Mouse (Mus musculus) MEL (cell line): ENCODE results near the gene Smtn. TPM values are rescaled to one million over a fixed set of nuclear protein-coding genes. Genes with fewer than 3 reads are reported as not detected.

Experiments
- DNase-seq: peaks from one replicate; pipeline ENCODE4 v3.0.0; 2011; ENCODE audit warnings: low read depth, low spot score
- H3K27ac ChIP-seq: 2 replicates; pipeline ENCODE4 v1.5.1; 2012; ENCODE audit warnings: low read depth, mild to moderate bottlenecking, control low read depth, low read length, moderate library complexity; ENCODE audit not compliant: control insufficient read depth
- H3K27me3 ChIP-seq, 2 experiments: fragments of 150-350 bp in 1 of 2; sonication (generic) in 1 of 2; 2 replicates each; pipeline ENCODE4 v1.6.1; 2012; ENCODE audit warnings: low read length in 2 of 2, mild to moderate bottlenecking in 2 of 2, improper control_type of control experiment in 1 of 2, moderate library complexity in 1 of 2; ENCODE audit not compliant: insufficient read depth in 2 of 2, control insufficient read depth in 1 of 2
- H3K36me3 ChIP-seq, 2 experiments: 2 replicates each; pipeline ENCODE4 v1.6.1; 2012 to 2014; ENCODE audit warnings: low read length in 2 of 2, improper control_type of control experiment in 1 of 2, inconsistent platforms in 1 of 2, mild to moderate bottlenecking in 1 of 2; ENCODE audit not compliant: insufficient read depth in 2 of 2, control insufficient read depth in 1 of 2
- H3K4me1 ChIP-seq, 2 experiments: fragments of 150-350 bp in 1 of 2; sonication (generic) in 1 of 2; 2 replicates each; pipeline ENCODE4 v1.6.1; 2012; ENCODE audit warnings: low read length in 2 of 2, improper control_type of control experiment in 1 of 2, mild to moderate bottlenecking in 1 of 2; ENCODE audit not compliant: insufficient read depth in 2 of 2, control insufficient read depth in 1 of 2
- H3K4me3 ChIP-seq, 2 experiments: fragments of 150-350 bp in 1 of 2; sonication (generic) in 1 of 2; 2 replicates each; pipeline ENCODE4 v1.5.1; 2012; ENCODE audit warnings: low read depth in 2 of 2, low read length in 2 of 2, mild to moderate bottlenecking in 2 of 2, moderate library complexity in 2 of 2, control low read depth in 1 of 2, improper control_type of control experiment in 1 of 2; ENCODE audit not compliant: control insufficient read depth in 1 of 2, insufficient read depth in 1 of 2
- H3K79me2 ChIP-seq: 2 replicates; pipeline ENCODE4 v1.6.1; 2012; ENCODE audit warnings: mild to moderate bottlenecking, low read length, moderate library complexity; ENCODE audit not compliant: control insufficient read depth, poor library complexity, insufficient read depth
- H3K9ac ChIP-seq: 2 replicates; pipeline ENCODE4 v1.6.1; 2012; ENCODE audit warnings: low read depth, mild to moderate bottlenecking, control low read depth, low read length, moderate library complexity; ENCODE audit not compliant: control insufficient read depth, poor library complexity, severe bottlenecking
- H3K9me3 ChIP-seq: fragments of 150-350 bp; sonication (generic); replicated peaks from 2 replicates; pipeline ENCODE4 v1.6.1; 2012; ENCODE audit warnings: mild to moderate bottlenecking, low read length, improper control_type of control experiment, moderate library complexity; ENCODE audit not compliant: insufficient read depth
- BHLHE40 ChIP-seq: IDR thresholded peaks from 2 replicates; pipeline ENCODE4 v1.6.1; 2012; ENCODE audit warnings: low read depth, mild to moderate bottlenecking, inconsistent platforms, low read length, improper control_type of control experiment, borderline replicate concordance
- CHD2 ChIP-seq: IDR thresholded peaks from 2 replicates; pipeline ENCODE4 v1.6.1; 2011; ENCODE audit warnings: low read length, improper control_type of control experiment
- CTCF ChIP-seq, 3 experiments: IDR thresholded peaks in 2 of 3; conservative IDR thresholded peaks in 1 of 3; 2 replicates each; pipeline ENCODE4 v1.5.1; 2011 to 2012; ENCODE audit warnings: low read length in 3 of 3, low read depth in 2 of 3, mild to moderate bottlenecking in 2 of 3, improper control_type of control experiment in 1 of 3, inconsistent platforms in 1 of 3, mixed read lengths in 1 of 3, moderate library complexity in 1 of 3; ENCODE audit not compliant: control insufficient read depth in 1 of 3, insufficient read depth in 1 of 3, poor library complexity in 1 of 3, severe bottlenecking in 1 of 3
- E2F4 ChIP-seq: IDR thresholded peaks from 2 replicates; pipeline ENCODE4 v1.6.1; 2011; ENCODE audit warnings: low read depth, low read length, improper control_type of control experiment, borderline replicate concordance
- ELF1 ChIP-seq: IDR thresholded peaks from 2 replicates; pipeline ENCODE4 v1.6.1; 2014; ENCODE audit warnings: low read depth, mild to moderate bottlenecking, inconsistent platforms, low read length, improper control_type of control experiment, moderate library complexity
- EP300 ChIP-seq, 2 experiments: IDR thresholded peaks; 2 replicates each; pipeline ENCODE4 v1.6.1; 2011; ENCODE audit warnings: improper control_type of control experiment in 2 of 2, low read length in 2 of 2, low read depth in 1 of 2, mild to moderate bottlenecking in 1 of 2
- ETS1 ChIP-seq: IDR thresholded peaks from 2 replicates; pipeline ENCODE4 v1.6.1; 2012; ENCODE audit warnings: low read depth, mild to moderate bottlenecking, inconsistent platforms, low read length, improper control_type of control experiment, moderate library complexity
- GABPA ChIP-seq: IDR thresholded peaks from 2 replicates; pipeline ENCODE4 v1.6.1; 2012; ENCODE audit warnings: low read depth, mild to moderate bottlenecking, inconsistent platforms, low read length, improper control_type of control experiment, moderate library complexity
- HCFC1 ChIP-seq: IDR thresholded peaks from 2 replicates; pipeline ENCODE4 v1.6.1; 2012; ENCODE audit warnings: low read depth, mild to moderate bottlenecking, inconsistent platforms, low read length, improper control_type of control experiment, moderate library complexity
- JUND ChIP-seq: IDR thresholded peaks from 2 replicates; pipeline ENCODE4 v1.6.1; 2011; ENCODE audit warnings: low read depth, mild to moderate bottlenecking, improper control_type of control experiment, low read length
- MAFK ChIP-seq: IDR thresholded peaks from 2 replicates; pipeline ENCODE4 v1.6.1; 2011; ENCODE audit warnings: low read depth, mild to moderate bottlenecking, low read length, improper control_type of control experiment, borderline replicate concordance
- MAX ChIP-seq: IDR thresholded peaks from 2 replicates; pipeline ENCODE4 v1.6.1; 2011; ENCODE audit warnings: low read length, improper control_type of control experiment
- MAZ ChIP-seq: IDR thresholded peaks from 2 replicates; pipeline ENCODE4 v1.6.1; 2012; ENCODE audit warnings: low read depth, mild to moderate bottlenecking, inconsistent platforms, low read length, improper control_type of control experiment
- MEF2A ChIP-seq: IDR thresholded peaks from 2 replicates; pipeline ENCODE4 v1.6.1; 2014; ENCODE audit warnings: low read depth, mild to moderate bottlenecking, inconsistent platforms, low read length, improper control_type of control experiment; ENCODE audit not compliant: poor library complexity, insufficient replicate concordance, severe bottlenecking; ENCODE audit errors: extremely low read depth
- MXI1 ChIP-seq: IDR thresholded peaks from 2 replicates; pipeline ENCODE4 v1.6.1; 2011; ENCODE audit warnings: mild to moderate bottlenecking, low read depth, low read length, improper control_type of control experiment
- MYC ChIP-seq: IDR thresholded peaks from 2 replicates; pipeline ENCODE4 v1.6.1; 2011; ENCODE audit warnings: low read depth, mild to moderate bottlenecking, low read length, improper control_type of control experiment, moderate library complexity
- NELFE ChIP-seq: IDR thresholded peaks from 2 replicates; pipeline ENCODE4 v1.6.1; 2011; ENCODE audit warnings: low read depth, low read length, improper control_type of control experiment
- NRF1 ChIP-seq: IDR thresholded peaks from 2 replicates; pipeline ENCODE4 v1.6.1; 2014; ENCODE audit warnings: low read depth, mild to moderate bottlenecking, inconsistent platforms, low read length, improper control_type of control experiment, moderate library complexity; ENCODE audit not compliant: poor library complexity, insufficient read depth, severe bottlenecking
- POLR2A ChIP-seq, 2 experiments: IDR thresholded peaks; 2 replicates each; pipeline ENCODE4 v1.6.1; 2011 to 2012; ENCODE audit warnings: low read length in 2 of 2, mild to moderate bottlenecking in 2 of 2, control low read depth in 1 of 2, improper control_type of control experiment in 1 of 2, low read depth in 1 of 2, moderate library complexity in 1 of 2; ENCODE audit not compliant: control insufficient read depth in 1 of 2, insufficient read depth in 1 of 2, poor library complexity in 1 of 2
- POLR2AphosphoS2 ChIP-seq: IDR thresholded peaks from 2 replicates; pipeline ENCODE4 v1.6.1; 2011; ENCODE audit warnings: low read length, improper control_type of control experiment
- POLR2AphosphoS5 ChIP-seq: IDR thresholded peaks from 2 replicates; pipeline ENCODE4 v1.6.1; 2012; ENCODE audit warnings: low read depth, borderline replicate concordance, mild to moderate bottlenecking, inconsistent platforms, low read length, moderate library complexity, mixed read lengths
- RAD21 ChIP-seq: IDR thresholded peaks from 2 replicates; pipeline ENCODE4 v1.6.1; 2011; ENCODE audit warnings: mild to moderate bottlenecking, low read depth, low read length, improper control_type of control experiment
- SMC3 ChIP-seq: IDR thresholded peaks from 2 replicates; pipeline ENCODE4 v1.6.1; 2011; ENCODE audit warnings: low read depth, low read length, improper control_type of control experiment
- TAL1 ChIP-seq: IDR thresholded peaks from 2 replicates; pipeline ENCODE4 v1.6.1; 2012; ENCODE audit warnings: mild to moderate bottlenecking, inconsistent platforms, low read length, moderate library complexity, mixed read lengths
- TBP ChIP-seq: IDR thresholded peaks from 2 replicates; pipeline ENCODE4 v1.8.0; 2011; ENCODE audit warnings: low read depth, low read length, improper control_type of control experiment
- TCF12 ChIP-seq: IDR thresholded peaks from 2 replicates; pipeline ENCODE4 v1.6.1; 2014; ENCODE audit warnings: low read depth, mild to moderate bottlenecking, inconsistent platforms, low read length, improper control_type of control experiment, moderate library complexity
- USF1 ChIP-seq: IDR thresholded peaks from 2 replicates; pipeline ENCODE4 v1.6.1; 2014; ENCODE audit warnings: low read depth, mild to moderate bottlenecking, inconsistent platforms, low read length, improper control_type of control experiment, moderate library complexity
- USF2 ChIP-seq, 2 experiments: IDR thresholded peaks; 2 replicates each; pipeline ENCODE4 v1.6.1; 2011 to 2012; ENCODE audit warnings: improper control_type of control experiment in 2 of 2, low read length in 2 of 2, borderline replicate concordance in 1 of 2, inconsistent platforms in 1 of 2, low read depth in 1 of 2, mild to moderate bottlenecking in 1 of 2; ENCODE audit not compliant: insufficient read depth in 1 of 2
- ZMIZ1 ChIP-seq: IDR thresholded peaks from 2 replicates; pipeline ENCODE4 v1.6.1; 2012; ENCODE audit warnings: low read depth, mild to moderate bottlenecking, inconsistent platforms, low read length, improper control_type of control experiment, moderate library complexity
- ZNF384 ChIP-seq: IDR thresholded peaks from 2 replicates; pipeline ENCODE4 v1.6.1; 2012; ENCODE audit warnings: low read depth, mild to moderate bottlenecking, inconsistent platforms, low read length, improper control_type of control experiment
- polyA plus RNA-seq, 2 experiments: library from polyadenylated mRNA; stranded (reverse) in 1 of 2; unstranded in 1 of 2; fragments of >175 nt in 1 of 2; fragments of >200 nt in 1 of 2; gene quantifications; 2 replicates each; pipeline versions ENCODE4 v1.2.1 to v1.2.4; 2012; ENCODE audit warnings: low replicate concordance in 2 of 2, low read depth in 1 of 2; ENCODE audit not compliant: insufficient read length in 2 of 2, insufficient read depth in 1 of 2, missing spikeins in 1 of 2
- total RNA-seq: library from RNA; depleted of rRNA; stranded (reverse); fragments of 300-350 nt; gene quantifications from 2 replicates; pipeline ENCODE4 v1.2.3, GENCODE M21; 2012

Smtn gene
- total and polyA plus RNA-seq, 3 experiments = 203 to 370 TPM; not detected in 1

DNA sequence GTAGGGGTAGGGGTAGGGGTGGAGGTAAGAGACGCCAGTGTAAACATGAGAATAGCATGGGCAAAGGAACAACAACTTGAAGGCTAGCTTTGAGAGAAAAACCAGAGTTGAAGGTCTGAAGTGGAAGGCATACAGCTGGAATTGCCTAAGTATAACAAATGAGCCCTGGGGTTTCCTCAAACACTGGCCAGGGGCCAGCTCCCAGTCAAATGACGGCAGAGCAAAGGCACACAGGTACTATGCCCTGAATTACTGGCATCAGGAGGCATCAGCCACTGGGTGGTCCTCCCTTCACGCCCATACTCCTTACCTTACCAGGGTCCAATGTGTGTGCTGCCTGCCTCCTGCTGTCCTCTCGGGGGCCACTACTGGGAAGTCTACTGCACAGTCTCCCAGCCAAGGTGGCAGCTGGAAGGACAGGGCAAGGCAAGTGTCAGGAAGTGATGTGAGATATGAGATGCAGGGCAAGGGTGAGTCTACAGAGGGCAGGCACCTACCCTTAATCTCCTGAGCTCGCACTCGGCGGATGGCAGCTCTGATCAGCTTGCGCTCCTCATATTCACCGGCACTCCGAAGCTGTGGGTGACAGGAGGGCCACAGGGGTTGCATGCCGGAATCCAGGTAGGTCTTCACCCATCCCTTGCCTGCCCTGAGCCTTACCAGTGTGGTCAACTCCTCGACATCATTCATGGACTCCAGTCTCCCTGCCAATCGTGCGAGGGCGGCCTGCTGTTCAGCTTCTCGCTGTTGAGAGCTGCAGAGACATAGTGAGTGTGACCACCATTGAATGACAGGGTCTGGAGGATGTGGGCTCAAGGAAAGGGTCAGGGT is 8.1 kb downstream of the Smtn start:
- Histone ChIP-seq H3K79me2 (no peaks in the 10 kb centered on the region; the same call in 1 of the 2 replicates), H3K4me1 (peaks cover 0 to 10% of the 10 kb centered on the region in 2 experiments; a peak in 2 of 4 replicates), H3K27ac (no peak overlapping the region), H3K9me3 (no peaks in the 10 kb centered on the region), H3K9ac (no peak overlapping the region), H3K27me3 (no peaks in the 10 kb centered on the region), H3K36me3 (peaks cover 0 to 3% of the 10 kb centered on the region in 2 experiments; a peak in 1 of 4 replicates), H3K4me3 (no peak overlapping the region)
- TF ChIP-seq ZMIZ1 (0 out of 2 replicates have a peak, but pooled peaks have one; percentile 8), MEF2A (no peak)
- no peak for DNase-seq

GRCm38 (mm10) chr11:3531634-3532033 is 8.8 kb downstream of the Smtn start:
- H3K4me3 ChIP-seq = no peak overlapping the region
- no peak overlapping the region for H3K9ac ChIP-seq
- H3K27me3 ChIP-seq = no peaks in the 10 kb centered on the region
- peak; percentile 75 for DNase-seq
- H3K27ac ChIP-seq = no peak overlapping the region
- H3K79me2 ChIP-seq = no peaks in the 10 kb centered on the region; the same call in 1 of the 2 replicates
- no peaks in the 10 kb centered on the region for H3K9me3 ChIP-seq
- H3K36me3 ChIP-seq = peaks cover under 1 to 3% of the 10 kb centered on the region in 2 experiments; a peak in 2 of 4 replicates
- peaks cover 0 to 10% of the 10 kb centered on the region in 2 experiments; a peak in 2 of 4 replicates for H3K4me1 ChIP-seq
- no peak for TF ChIP-seq POLR2AphosphoS2
- no peak for TF ChIP-seq TCF12
- TF ChIP-seq POLR2AphosphoS5 = no peak
- no peak for TF ChIP-seq BHLHE40
- peak; percentile 80 for TF ChIP-seq SMC3
- TF ChIP-seq ZMIZ1 = no peak
- no peak for TF ChIP-seq GABPA
- TF ChIP-seq MAFK = no peak
- no peak for TF ChIP-seq ZNF384
- TF ChIP-seq NRF1 = no peak
- TF ChIP-seq NELFE = no peak
- no peak for TF ChIP-seq E2F4
- TF ChIP-seq RAD21 = peak; percentile 77
- TF ChIP-seq POLR2A (IDR thresholded peaks at IDR 0.05; ENCODE audit: control insufficient read depth in 1 of 2, insufficient read depth in 1 of 2, low read depth in 1 of 2, low read length in 2 of 2, poor library complexity in 1 of 2) = no peak
- TF ChIP-seq MXI1 = no peak
- no peak for TF ChIP-seq USF1
- TF ChIP-seq MYC = no peak
- TF ChIP-seq MAX = no peak
- no peak for TF ChIP-seq ETS1
- TF ChIP-seq JUND = no peak
- TF ChIP-seq MAZ = no peak
- no peak for TF ChIP-seq TAL1
- no peak for TF ChIP-seq ELF1
- TF ChIP-seq USF2 (IDR thresholded peaks at IDR 0.05; ENCODE audit: borderline replicate concordance in 1 of 2, insufficient read depth in 1 of 2, low read depth in 1 of 2, low read length in 2 of 2) = no peak
- TF ChIP-seq EP300 (IDR thresholded peaks at IDR 0.05; ENCODE audit: low read depth in 1 of 2, low read length in 2 of 2) = no peak
- no peak for TF ChIP-seq HCFC1
- TF ChIP-seq TBP = no peak
- no peak for TF ChIP-seq CHD2
- TF ChIP-seq CTCF (IDR thresholded peaks at IDR 0.05 in 2 of 3, conservative IDR thresholded peaks at IDR 0.05 in 1 of 3; ENCODE audit: control insufficient read depth in 1 of 3, insufficient read depth in 1 of 3, low read depth in 2 of 3, low read length in 3 of 3, poor library complexity in 1 of 3, severe bottlenecking in 1 of 3) = peak; percentile 57 to 79 (median 69)
